Mouse (Mus musculus): ENCODE measurements around the gene Tppp3.

DNA sequence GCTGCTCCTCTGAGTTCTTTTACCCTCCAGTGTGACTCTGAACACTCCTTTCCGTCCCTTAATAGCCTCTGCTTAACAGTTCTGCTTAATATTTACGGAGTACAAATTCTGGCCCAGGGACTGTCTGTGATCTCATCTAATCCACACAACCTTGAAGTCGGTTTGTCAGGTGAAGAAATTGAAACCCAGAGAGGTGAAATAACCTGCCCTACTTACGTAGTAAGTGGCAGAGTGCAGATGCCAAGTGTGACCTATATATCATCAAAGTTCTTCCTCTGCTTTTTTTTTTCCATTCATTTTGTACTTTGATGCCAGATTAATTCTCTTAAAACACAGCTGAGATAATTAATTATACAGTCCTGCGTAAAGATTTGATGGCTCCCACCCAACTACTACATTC, 37.2 kb downstream of the Tppp3 start:
- TF ChIP-seq POLR2A (IDR thresholded peaks at IDR 0.05; ENCODE audit: control insufficient read depth, low read depth, low read length) (no peak), CTCF (IDR thresholded peaks at IDR 0.05; ENCODE audit: control insufficient read depth, insufficient read depth, insufficient replicate concordance, low read depth, low read length) (no peak)

Data from testis, adult 2 months (tissue).